Mouse (Mus musculus) left cerebral cortex, postnatal 36 days (tissue): ENCODE measurements around the gene Macrod1. TPM values are rescaled to one million over a fixed set of nuclear protein-coding genes. Genes with fewer than 3 reads are reported as not detected.
A peak's percentile ranks its signal among the peaks of the same experiment; 100 is the strongest.

Source experiments
- DNase-seq, 2 experiments: peaks; one replicate each; pipeline ENCODE4 v3.0.0; 2021 to 2022; ENCODE audit warnings: low spot score in 2 of 2, mixed read lengths in 1 of 2
- intact Hi-C: fragments of 180-260 bp; cut with DNase I; formaldehyde crosslinking; loops from one replicate; pipeline ENCODE4 v1.15.1; 2025
- total RNA-seq, 2 experiments: library from RNA; stranded (reverse); gene quantifications; 2 replicates each; pipeline ENCODE4 v1.2.3; 2021

The Macrod1 gene
- total RNA-seq, 2 experiments from 2014 or later = 14.1 to 17.6 TPM

DNA sequence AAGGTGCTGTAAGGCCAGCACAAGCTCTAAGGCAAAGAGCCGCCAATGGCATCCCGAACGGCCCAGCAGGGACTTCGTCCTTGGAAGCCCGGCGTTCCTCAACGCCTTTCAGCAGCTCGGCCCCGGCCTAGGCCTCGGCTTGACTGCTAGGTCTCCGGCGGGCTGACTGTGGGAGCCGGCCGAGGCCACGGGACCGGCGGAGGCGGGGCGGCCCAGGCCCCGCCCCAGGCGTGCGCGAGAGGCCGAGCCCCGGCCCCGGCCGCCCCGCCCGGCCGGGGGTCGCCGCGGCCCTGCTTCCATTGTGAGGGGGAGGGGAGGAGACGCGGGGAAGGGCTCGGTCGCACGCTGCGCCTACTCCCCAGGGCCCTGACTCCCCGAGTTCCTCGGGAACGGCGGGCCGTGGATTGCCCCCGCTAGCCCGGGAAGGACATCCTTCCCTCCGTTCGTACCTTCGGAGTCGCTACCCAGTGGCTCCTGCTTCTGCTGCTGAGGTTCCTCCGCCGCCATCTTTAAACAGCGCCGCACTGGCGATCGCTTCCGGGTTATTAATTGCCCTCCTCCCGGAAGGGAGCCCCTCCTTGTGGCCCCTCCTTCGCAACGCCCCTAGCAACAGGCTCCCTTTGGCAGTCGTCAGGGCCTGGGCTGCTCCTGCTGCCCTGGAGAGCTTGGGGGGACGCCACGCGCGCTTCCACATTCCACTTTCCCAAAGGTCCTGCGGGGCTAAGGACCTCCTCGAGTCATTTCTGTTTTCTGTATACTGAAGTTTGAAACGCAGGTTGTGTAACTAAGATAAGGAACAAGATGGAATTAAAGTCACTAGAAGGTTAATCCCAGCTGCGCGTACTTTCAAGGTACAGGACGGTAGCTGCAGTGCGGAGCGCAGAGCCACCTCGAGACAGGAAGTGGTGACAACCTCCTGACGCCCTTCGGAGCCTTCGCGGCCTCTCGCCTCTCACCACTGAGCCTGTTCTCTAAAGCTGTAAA is 149.4 kb downstream of the Macrod1 start, which contains the start of gene Otub1:
TSS of gene Otub1 (minus strand) at position 564 of the 984 bp plus-strand sequence.
- intact Hi-C loops = no loop called here
- DNase-seq = peak; percentile 91

DNA sequence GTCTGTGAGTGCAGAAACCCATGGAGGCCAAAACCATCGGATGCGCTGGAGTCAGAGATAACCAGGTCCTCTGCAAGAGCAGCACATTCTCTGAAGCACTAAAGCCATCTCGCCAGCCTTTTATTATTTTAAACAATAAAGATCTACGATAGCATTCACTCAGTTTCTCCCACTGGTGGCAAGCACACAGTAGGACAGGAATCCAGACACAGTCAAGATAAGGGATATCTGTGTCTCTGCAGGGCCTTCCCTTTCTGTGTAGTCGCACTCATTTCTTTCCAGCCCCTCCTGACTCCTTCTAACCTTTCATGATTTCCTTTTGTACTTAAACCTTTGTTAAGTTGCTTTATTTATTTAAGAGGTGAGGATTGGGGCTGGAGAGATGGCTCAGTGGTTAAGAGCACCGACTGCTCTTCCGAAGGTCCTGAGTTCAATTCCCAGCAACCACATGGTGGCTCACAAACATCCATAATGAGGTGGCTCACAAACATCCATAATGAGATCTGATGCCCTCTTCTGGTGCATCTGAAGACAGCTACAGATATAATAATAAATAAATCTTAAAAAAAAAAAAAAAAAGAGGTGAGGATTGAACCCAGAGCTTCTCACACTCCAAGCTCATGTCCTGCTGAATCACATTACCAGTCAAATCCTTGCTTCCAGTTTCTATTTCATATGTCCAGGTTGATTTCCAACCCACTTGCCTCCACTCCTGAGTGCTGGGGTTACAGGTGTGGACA is 153.5 kb downstream of the Macrod1 start:
- intact Hi-C loops = no loop called here
- no peak for DNase-seq

DNA sequence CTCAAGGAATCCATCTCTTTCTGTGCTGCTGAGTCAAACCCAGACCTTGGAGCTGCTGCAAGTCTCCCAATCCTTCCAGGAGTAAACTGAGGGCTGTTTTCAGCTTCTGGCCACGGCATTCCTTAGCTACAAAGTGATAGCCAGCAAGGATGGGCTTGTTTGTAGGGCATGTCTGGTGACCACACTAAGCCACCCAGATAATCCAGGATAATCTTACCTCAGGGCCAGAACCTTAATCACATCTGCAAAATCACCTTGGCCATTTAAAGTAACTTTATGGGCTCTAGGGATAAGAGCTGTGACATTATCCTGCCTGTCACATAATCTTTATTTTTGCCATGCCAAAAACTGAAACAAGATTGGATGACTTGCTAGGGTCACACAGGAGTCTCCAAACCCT is 155.6 kb downstream of the Macrod1 start:
- no peak for DNase-seq
- intact Hi-C loops = no loop called here

DNA sequence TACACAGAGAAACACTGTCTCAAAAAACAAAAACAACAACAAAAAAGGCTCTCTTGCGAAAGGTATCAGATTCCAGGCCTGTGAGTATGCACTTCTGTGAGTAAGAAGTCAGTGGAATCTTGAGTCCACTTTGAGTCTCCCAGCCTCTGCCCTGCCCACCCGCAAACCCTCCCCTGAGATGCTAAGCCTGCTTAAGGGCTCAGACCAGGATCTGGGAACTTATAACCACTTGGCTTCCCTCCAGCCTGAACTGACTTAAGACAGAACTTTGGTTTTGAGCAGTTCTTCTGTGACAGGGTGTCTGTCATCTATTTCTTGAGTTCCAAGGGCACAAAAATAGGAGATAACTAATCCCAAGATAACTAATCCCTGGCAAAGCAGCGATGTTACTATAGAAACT is 156.4 kb downstream of the Macrod1 start:
- intact Hi-C loops = no loop called here
- no peak for DNase-seq

DNA sequence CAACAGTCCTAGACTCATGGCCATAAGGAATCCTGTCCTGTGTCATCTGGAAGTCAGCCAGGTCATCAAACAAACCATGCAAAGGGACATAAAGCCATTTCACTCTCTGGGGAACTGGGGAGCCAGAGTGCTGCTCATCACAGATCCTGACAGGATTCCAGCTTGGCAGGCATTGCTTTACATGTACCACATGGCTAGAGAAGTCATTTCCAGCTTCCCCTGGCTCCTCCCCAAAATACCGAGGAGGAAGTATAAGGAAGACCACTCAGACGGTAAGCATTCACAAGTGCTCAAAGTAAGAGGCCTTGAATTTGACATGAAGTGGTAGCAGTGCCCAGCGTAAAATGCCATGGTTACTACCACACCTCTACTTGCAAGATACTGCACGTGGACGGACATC is 157.9 kb downstream of the Macrod1 start:
- intact Hi-C loops = no loop called here
- no peak for DNase-seq

DNA sequence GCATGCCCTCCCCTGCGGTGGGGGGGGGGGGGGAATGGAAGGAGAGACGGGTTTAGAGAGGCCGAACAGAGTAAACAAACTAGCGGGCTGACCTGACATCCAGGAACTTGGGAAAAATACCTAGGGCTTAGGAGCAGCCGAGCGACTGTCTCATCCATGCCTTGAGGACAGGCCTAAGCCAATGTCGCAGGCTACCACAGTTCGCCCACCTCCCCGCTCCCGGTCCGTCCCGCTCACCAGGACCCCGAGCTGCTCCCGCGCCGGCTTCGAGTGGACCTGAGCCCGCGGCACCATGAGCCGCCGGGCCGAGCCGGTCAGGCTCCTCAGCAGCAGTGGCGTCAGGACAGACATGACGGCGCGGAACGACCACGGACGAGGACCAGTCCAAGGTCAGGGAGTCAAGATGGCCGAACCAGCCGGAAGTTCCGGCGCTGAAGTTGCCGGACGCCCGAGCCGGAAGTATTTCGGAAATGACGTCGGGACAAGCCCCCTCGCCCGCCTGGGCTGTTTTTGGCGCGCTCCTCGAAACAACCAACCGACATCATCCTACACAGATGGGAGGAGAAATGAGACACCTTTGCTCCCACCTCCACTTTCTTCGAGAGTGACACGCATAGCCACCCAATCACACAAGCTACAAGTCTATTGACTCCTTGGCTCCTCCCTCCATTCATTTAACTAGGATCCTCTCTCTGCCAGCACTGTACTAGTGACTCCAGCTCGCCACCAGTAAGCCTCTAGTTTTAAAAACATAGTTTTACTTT is 160.7 kb downstream of the Macrod1 start, which contains the start of gene Cox8a:
TSS of gene Cox8a (minus strand) at position 455 of the 764 bp plus-strand sequence.
- peak; percentile 97 for DNase-seq
- intact Hi-C loops = no loop called here

DNA sequence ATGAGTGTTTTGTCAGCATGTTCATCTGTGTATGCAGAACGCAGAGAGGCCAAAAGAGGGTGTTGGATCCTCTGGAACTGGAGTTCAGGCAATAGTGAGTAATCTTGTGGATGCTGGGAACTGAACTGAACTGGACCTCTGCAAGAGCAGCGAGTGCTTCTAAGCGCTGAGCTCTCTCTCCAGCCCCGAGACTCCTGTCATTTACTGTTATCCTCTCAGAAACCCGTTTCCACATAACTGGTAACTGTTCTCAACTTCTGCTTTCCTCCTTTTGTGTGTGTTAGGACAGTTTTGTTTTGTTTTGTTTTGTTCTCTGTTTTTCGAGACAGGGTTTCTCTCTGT is 161.3 kb downstream of the Macrod1 start:
- intact Hi-C loops = no loop called here
- no peak for DNase-seq

DNA sequence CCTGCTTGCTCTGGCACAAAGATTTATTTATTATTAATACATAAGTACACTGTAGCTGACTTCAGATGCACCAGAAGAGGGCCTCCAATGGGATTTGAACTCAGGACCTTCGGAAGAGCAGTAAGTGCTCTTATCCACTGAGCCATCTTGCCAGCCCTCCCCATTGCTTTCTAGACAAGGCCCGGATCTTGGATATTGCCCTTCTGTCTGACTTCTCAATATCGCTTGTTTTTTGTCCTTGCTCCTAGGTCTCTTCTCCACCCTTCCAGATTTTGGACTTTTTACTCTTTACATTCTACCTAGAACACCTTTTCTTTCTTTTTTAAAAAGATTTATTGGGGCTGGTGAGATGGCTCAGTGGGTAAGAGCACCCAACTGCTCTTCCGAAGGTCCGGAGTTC is 162.1 kb downstream of the Macrod1 start:
- DNase-seq = no peak
- intact Hi-C loops = no loop called here

DNA sequence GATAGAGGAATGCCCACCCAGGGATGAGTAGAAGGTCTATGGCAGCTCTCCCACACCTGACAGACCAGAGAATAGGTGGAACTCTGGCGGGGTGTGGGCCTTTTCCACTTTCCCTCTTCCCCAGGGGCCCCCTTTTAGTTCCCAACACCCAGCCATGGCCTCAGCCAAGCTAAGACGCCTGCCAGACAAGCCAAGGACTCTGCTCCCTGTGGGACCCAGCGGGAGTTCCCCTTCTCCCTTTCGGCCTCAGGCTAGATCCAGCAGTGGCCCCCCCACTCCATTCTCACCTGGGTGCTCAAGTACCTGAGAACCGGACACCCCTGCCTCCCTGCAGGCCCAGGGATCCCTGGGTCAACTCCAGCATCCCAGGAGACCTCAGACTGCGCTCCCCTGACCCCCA is 165.6 kb downstream of the Macrod1 start:
- intact Hi-C loops = no loop called here

DNA sequence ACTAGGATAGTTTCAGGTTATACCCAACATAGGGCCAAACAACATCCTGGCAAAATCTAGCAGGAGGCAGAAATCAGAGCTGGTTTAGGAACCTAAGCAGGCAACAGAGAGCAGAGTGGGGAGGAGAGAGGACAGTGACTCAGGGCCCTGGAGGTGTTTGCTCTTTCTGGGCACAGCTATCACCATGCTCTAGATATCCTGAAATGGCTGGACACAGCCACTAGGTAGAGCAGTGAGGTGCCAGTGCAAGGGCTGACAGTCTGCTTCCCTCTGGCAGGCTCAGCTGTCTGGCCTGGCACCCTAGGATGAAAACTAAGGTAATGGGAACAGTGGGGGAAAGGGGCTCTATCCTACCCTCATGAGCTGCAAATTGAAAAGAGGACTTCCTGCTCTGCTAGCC is 166.9 kb downstream of the Macrod1 start:
- intact Hi-C loops = no loop called here
- no peak for DNase-seq

More for the DNA sequence above, 165.6 kb downstream of the Macrod1 start:
- no peak for DNase-seq

DNA sequence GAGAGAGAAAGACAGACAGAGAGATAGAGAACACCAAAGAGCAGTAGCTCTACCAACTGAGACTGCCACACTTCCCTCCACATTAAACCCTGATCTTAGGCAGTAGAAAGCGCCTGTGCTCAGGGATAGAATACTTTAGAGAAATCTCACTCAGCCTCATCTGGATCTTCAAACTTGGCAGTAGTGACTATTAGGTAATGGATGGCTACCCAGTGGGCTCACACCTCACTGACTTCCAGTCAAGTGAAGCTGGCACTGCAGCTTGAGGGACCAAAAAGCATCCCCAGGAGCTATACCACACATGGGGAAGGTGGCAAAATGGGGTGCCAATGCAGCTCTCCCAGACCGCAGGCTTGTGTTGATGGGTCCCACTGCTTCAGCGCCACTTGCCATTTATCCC is 167.6 kb downstream of the Macrod1 start:
- intact Hi-C loops = no loop called here
- no peak for DNase-seq

DNA sequence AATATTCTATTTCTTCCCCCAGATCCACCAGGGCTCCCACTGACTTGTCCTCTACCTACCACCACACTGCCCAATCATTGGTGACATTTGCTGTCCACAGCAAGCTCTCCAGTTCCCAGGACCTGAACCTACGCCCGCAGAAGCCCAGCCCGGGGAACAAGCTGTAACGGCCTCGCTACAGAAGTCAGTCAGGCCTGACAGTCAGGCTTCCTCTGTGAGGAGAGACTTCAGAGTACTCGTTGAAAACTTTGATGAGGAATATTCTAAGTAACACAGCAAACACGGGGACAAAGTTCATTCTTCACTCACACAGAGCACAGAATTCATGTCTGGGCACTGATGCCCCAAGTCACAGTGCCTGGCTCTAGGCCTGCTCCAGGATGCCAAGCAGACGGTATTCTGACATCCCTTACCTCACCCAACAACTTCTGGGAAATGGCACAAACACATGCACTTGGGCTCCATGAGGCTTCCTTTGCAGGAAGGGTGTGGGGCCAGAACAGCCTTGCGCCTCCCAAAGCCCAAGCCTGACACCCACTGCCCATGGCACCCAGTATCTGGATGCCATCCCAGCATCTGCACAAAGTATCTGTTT is 168.6 kb downstream of the Macrod1 start:
- intact Hi-C loops = no loop called here

DNA sequence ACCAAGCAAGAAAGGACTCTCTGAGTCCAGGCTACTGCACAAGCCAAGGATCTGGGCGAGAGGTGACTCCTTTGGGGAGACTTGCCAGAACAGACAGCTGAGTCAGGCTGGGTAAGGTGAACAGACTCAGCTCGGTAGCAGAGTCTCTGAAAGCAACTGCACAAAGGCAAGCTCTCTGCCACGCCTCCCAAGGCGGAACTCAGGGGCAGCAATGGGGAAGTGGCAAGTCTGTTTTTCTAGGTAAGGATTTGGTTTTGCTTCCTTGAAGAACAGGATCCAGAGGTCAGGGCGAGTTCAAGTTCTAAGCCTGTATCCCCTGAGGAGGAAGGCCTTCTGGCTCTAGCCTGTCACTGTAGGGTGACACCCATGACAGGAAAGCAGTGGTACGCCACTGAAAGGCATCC is 169.9 kb downstream of the Macrod1 start:
- intact Hi-C loops = no loop called here
- DNase-seq = no peak

More for the DNA sequence above, 168.6 kb downstream of the Macrod1 start:
- DNase-seq = no peak

DNA sequence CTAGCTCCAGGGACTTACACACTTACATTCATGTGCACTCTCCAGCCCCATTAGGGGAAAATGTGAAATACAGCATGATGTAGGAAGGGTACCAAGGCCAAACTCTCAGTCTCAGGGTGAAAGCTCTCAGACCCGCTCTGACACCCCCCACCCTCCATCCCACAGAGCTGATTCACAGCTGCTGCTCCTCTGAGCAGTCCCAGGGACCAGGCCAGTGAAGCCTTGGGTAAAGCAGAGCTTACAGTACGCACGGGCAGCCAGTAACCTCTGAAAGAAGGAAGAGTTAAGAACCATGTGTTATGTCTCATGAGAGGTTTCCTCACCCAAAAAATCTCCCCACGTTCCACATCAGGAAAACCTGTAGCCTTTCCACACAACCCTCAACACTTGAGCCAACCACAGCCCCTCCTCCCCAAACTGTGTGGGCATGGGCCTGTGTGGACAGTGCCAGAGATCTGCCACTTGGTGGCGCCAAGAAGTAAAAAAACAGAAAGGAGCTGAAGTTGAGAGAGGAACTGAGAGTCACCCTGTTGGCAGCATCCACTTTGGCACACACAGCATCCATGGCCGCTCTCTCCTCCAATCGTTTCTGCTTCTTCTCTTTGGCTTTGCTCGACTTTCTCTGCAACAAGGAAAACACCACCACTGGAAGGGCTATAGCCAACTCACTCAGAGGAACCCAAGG is 178.1 kb downstream of the Macrod1 start:
- DNase-seq = peak; percentile 77 to 84
- intact Hi-C loops = loop anchor here (2.0 to 5.0 kb wide), 2 partner anchors 110 to 183 kb away; partner anchors contain the start of gene 2700081O15Rik

DNA sequence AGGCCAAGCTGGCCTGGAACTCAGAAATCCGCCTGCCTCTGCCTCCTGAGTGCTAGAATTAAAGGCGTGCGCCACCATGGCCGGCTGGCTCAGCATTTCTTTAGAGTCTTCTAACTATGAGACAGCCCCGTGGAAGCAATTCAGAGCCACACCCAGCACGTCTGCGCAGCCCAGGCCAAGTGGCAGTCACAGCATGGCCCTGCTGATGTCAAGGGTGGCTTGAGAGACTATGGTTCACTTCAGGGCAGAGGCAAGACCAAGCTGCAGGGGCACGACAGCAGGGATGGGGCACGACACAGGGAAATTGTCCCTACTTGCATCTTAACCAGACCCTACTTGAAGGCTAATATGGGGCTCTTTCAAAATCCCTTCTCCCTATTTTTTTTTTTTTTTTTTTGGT is 178.9 kb downstream of the Macrod1 start:
- intact Hi-C loops = loop anchor here (2.0 to 5.0 kb wide), 2 partner anchors 109 to 182 kb away; partner anchors contain the start of gene 2700081O15Rik
- no peak for DNase-seq

DNA sequence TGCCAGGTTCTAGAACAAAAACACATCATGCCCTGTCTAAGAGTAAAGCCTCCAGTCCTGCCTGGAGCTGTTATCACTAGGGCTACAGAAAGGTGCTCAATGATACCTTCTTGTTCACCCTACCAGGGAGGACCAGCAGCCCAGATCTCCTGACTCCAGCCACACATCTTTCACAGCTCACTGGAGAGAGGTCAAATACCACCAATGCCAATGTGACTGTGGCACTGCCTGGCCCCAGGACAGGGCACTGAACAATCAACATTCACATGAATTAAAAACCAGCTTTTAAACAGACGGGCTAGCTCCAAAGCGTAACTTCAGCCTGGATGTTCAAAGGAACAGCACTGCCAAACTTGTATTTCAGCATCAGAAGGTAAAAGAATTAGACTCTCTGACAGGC is 179.4 kb downstream of the Macrod1 start:
- DNase-seq = no peak
- intact Hi-C loops = loop anchor here (5.0 kb wide), 1 partner anchor 181 kb away; the partner anchor contains the start of gene 2700081O15Rik

DNA sequence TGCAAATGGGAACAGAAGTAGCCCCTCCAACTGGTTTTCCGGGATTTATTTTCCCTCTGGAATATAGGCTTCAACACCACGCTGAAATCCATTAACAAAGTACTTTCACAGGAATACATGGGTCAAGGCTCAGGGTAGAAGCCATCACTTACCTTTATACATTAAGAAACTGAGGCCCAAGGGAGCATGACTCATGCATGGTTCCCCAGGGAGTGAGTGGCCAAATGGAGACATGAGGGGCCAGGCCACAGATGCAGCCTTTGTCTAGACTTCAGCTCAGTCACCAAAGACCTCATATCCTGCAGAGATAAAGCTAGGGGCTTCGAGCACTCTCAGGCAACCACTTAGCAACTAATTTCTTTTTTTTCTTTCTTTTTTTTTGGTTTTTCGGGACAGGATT is 180.1 kb downstream of the Macrod1 start:
- intact Hi-C loops = loop anchor here (5.0 kb wide), 1 partner anchor 181 kb away; the partner anchor contains the start of gene 2700081O15Rik
- no peak for DNase-seq

DNA sequence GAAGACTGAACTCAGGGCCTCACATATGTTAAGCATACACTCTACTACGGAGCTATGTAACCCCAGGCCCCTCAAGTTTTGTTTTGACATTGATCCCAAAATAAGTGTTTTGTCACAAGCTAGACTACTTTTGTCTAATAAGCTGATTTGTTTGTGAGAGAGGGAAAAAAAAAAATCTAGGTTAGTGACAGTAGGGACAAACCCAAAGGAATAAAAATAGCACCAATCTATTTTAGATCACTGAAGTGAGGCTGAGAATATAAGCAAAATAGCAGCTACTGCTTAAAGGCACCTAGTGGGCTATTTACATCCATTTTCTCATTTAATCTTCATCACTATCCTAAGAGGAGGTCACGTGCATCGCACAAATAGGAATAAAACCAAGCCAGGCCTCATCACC is 183.0 kb downstream of the Macrod1 start:
- intact Hi-C loops = loop anchor here (5.0 kb wide), 1 partner anchor 178 kb away; the partner anchor contains the start of gene 2700081O15Rik
- DNase-seq = no peak
